Mouse (Mus musculus): ENCODE data around the gene Rftn1.
"Not testable (repeated sequence)": the region's sequence is repeated elsewhere in the genome, so short reads cannot be mapped to it uniquely, and the experiment has no call there.

The Rftn1 gene

GRCm38 (mm10) chr17:50190131-50191015, at the start of gene Rftn1:
TSS of gene Rftn1 (minus strand) at chr17:50190674.
- peak; percentile 39 for DNase-seq (ENCODE audit: low spot score)

- DNase-seq (ENCODE audit: low spot score), result no peak
These were observed 47.5 kb upstream of the Rftn1 start for GRCm38 (mm10) chr17:50237818-50238610.

- peak; percentile 84 for DNase-seq (ENCODE audit: low spot score)
These were observed 46.9 kb upstream of the Rftn1 start for GRCm38 (mm10) chr17:50237436-50237709.

- DNase-seq (ENCODE audit: low spot score), result no peak
These were observed 46.4 kb upstream of the Rftn1 start for GRCm38 (mm10) chr17:50236702-50237435.

GRCm38 (mm10) chr17:50235943-50236701, 45.6 kb upstream of the Rftn1 start:
- no peak for DNase-seq (ENCODE audit: low spot score)

GRCm38 (mm10) chr17:50233956-50234355, 43.5 kb upstream of the Rftn1 start:
- no peak for DNase-seq (ENCODE audit: low spot score)

- DNase-seq (ENCODE audit: low spot score), result no peak
These were observed 42.3 kb upstream of the Rftn1 start for GRCm38 (mm10) chr17:50232821-50233220.

- DNase-seq (ENCODE audit: low spot score), result no peak
These were observed 40.7 kb upstream of the Rftn1 start for GRCm38 (mm10) chr17:50231206-50231605.

- DNase-seq (ENCODE audit: low spot score), result no peak
These were observed 39.1 kb upstream of the Rftn1 start for GRCm38 (mm10) chr17:50229534-50229933.

GRCm38 (mm10) chr17:50227366-50227765, 36.9 kb upstream of the Rftn1 start:
- DNase-seq (ENCODE audit: low spot score), result no peak

GRCm38 (mm10) chr17:50224718-50225117, 34.2 kb upstream of the Rftn1 start:
- no peak for DNase-seq (ENCODE audit: low spot score)

- DNase-seq (ENCODE audit: low spot score), result no peak
These were observed 27.5 kb upstream of the Rftn1 start for GRCm38 (mm10) chr17:50217978-50218377.

- DNase-seq (ENCODE audit: low spot score), result no peak
These were observed 24.6 kb upstream of the Rftn1 start for GRCm38 (mm10) chr17:50215104-50215503.

GRCm38 (mm10) chr17:50213117-50213516, 22.6 kb upstream of the Rftn1 start:
- no peak for DNase-seq (ENCODE audit: low spot score)

GRCm38 (mm10) chr17:50211816-50212215, 21.3 kb upstream of the Rftn1 start:
- no peak for DNase-seq (ENCODE audit: low spot score)

- DNase-seq (ENCODE audit: low spot score), result no peak
These were observed 19.4 kb upstream of the Rftn1 start for GRCm38 (mm10) chr17:50209831-50210230.

GRCm38 (mm10) chr17:50208137-50209045, 17.9 kb upstream of the Rftn1 start:
- DNase-seq (ENCODE audit: low spot score), result no peak

- DNase-seq (ENCODE audit: low spot score), result not testable (repeated sequence)
These were observed 15.8 kb upstream of the Rftn1 start for GRCm38 (mm10) chr17:50206262-50206661.

GRCm38 (mm10) chr17:50205840-50206239, 15.4 kb upstream of the Rftn1 start:
- not testable (repeated sequence) for DNase-seq (ENCODE audit: low spot score)

- DNase-seq (ENCODE audit: low spot score), result no peak
These were observed 14.8 kb upstream of the Rftn1 start for GRCm38 (mm10) chr17:50205152-50205782.

Measured in urinary bladder, postnatal 25 days (tissue).